Mouse (Mus musculus): ENCODE measurements at regions not wholly inside any gene's neighbourhood (a gene's known extent, or its start where the extent isn't known, plus 50 kb on each side); places are given as distances from the start of the nearest gene placed in this dataset.
"Not testable (repeated sequence)": the region's sequence is repeated elsewhere in the genome, so short reads cannot be mapped to it uniquely, and the experiment has no call there.

DNA sequence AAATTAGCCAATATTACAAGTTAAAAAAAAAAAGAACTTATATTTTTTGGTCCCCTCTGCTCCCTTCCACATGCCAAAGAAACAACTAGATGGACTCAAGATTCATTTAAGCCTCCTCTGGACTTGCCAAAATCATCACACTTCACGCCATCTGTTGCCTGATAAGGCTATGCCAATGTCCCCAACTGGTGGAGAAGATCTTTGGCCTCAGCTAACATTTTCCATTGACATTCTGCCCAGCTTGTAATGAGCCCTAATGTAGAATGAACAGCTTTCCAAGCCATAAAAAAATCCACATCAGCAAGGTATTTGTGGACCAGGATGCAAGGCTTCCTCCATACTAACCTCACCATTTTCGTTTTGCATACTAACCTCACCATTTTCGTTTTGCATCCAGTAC lies 531.2 kb downstream of the Synb start:
- Histone ChIP-seq H3K4me2 (replicated peaks; ENCODE audit: low read depth) (no peak overlapping the region), H3K36me3 (ENCODE audit: control insufficient read depth, insufficient read depth) (no peaks in the 10 kb centered on the region), H3K9me3 (ENCODE audit: control insufficient read depth) (no peaks in the 10 kb centered on the region), H3K9ac (ENCODE audit: low read depth, low read length) (no peak overlapping the region), H3K27me3 (replicated peaks; ENCODE audit: control insufficient read depth, insufficient read depth, low read length) (no peaks in the 10 kb centered on the region), H3K4me3 (ENCODE audit: low read depth, low read length) (no peak overlapping the region), H3K4me1 (replicated peaks; ENCODE audit: control insufficient read depth, insufficient read depth, low read length) (no peaks in the 10 kb centered on the region), H3K27ac (ENCODE audit: low read depth, low read length) (no peak overlapping the region)
- 75% methylated on average over 3 of the region's 3 CpGs for WGBS
- TF ChIP-seq CTCF (IDR thresholded peaks at IDR 0.05; ENCODE audit: low read depth): no peak
- no peak for ATAC-seq

DNA sequence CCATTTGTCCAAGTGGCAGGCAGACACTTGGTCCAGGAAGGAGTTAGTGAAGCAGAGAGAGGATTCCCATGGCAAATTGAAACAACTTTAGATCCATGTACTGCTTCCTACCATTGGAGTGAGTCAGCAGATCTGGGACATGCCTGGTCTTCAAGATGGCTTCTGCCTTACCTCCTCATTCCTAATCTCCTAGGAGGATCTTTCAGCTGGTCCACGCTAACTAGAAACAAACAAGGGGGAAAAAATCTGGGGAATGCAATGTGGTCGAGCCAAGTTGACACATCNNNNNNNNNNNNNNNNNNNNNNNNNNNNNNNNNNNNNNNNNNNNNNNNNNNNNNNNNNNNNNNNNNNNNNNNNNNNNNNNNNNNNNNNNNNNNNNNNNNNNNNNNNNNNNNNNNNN lies 549.4 kb downstream of the Synb start:
- no peaks in the 10 kb centered on the region for H3K36me3 ChIP-seq (ENCODE audit: control insufficient read depth, insufficient read depth)
- H3K9me3 ChIP-seq (ENCODE audit: control insufficient read depth): no peaks in the 10 kb centered on the region
- H3K4me2 ChIP-seq (replicated peaks; ENCODE audit: low read depth): no peak overlapping the region
- no peak overlapping the region for H3K4me3 ChIP-seq (ENCODE audit: low read depth, low read length)
- no peak for ATAC-seq
- no peak overlapping the region for H3K9ac ChIP-seq (ENCODE audit: low read depth, low read length)
- no peak for TF ChIP-seq CTCF (IDR thresholded peaks at IDR 0.05; ENCODE audit: low read depth)
- WGBS: 25% methylated on average over 2 of the region's 2 CpGs
- H3K27ac ChIP-seq (ENCODE audit: low read depth, low read length): no peak overlapping the region
- H3K4me1 ChIP-seq (replicated peaks; ENCODE audit: control insufficient read depth, insufficient read depth, low read length): no peaks in the 10 kb centered on the region
- no peaks in the 10 kb centered on the region for H3K27me3 ChIP-seq (replicated peaks; ENCODE audit: control insufficient read depth, insufficient read depth, low read length)

DNA sequence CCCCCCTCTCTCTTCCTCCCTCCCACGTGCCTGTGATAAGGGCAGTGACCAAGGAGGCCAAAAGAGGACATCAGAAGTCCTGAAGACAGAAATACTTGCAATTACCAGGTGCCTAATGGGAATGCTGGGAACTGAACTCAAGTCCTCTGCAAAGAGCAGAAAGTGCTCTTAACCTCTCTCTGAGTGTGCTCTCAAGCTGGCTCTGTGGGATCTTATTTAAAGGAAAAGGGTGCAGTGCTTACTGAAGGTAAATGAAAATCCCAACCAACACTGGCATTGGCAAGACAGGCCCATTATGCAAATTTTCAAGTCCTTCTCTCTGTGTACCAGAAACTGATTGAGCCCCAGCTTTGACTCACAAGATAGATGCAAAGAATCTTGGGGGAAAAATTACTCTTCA lies 555.6 kb downstream of the Synb start:
- ATAC-seq: no peak
- Histone ChIP-seq H3K36me3 (ENCODE audit: control insufficient read depth, insufficient read depth) (no peaks in the 10 kb centered on the region), H3K4me2 (replicated peaks; ENCODE audit: low read depth) (no peak overlapping the region), H3K4me1 (replicated peaks; ENCODE audit: control insufficient read depth, insufficient read depth, low read length) (no peaks in the 10 kb centered on the region), H3K9ac (ENCODE audit: low read depth, low read length) (no peak overlapping the region), H3K4me3 (ENCODE audit: low read depth, low read length) (no peak overlapping the region), H3K27ac (ENCODE audit: low read depth, low read length) (no peak overlapping the region), H3K27me3 (replicated peaks; ENCODE audit: control insufficient read depth, insufficient read depth, low read length) (no peaks in the 10 kb centered on the region), H3K9me3 (ENCODE audit: control insufficient read depth) (no peaks in the 10 kb centered on the region)
- no CpG with 5 or more reads among the region's 1 CpGs for WGBS
- TF ChIP-seq CTCF (IDR thresholded peaks at IDR 0.05; ENCODE audit: low read depth): no peak

DNA sequence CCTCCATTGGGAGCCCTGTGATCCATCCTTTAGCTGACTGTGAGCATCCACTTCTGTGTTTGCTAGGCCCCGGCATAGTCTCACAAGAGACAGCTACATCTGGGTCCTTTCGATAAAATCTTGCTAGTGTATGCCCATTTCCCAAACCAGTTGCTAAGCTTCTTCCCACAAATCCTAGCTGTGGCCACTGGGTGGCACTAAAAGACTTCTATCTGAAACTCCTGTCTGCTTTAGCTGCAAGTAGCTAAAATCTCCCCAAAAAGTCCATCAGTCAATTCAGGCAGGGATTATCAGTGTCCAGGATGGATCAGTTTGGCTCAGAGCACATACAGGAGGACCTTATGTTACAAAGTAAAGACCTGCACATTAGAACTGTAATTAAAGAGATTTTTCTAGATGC lies 558.3 kb downstream of the Synb start:
- H3K36me3 ChIP-seq (ENCODE audit: control insufficient read depth, insufficient read depth); H3K9me3 ChIP-seq (ENCODE audit: control insufficient read depth); H3K27me3 ChIP-seq (replicated peaks; ENCODE audit: control insufficient read depth, insufficient read depth, low read length); H3K4me3 ChIP-seq (ENCODE audit: low read depth, low read length); H3K4me2 ChIP-seq (replicated peaks; ENCODE audit: low read depth); H3K27ac ChIP-seq (ENCODE audit: low read depth, low read length); H3K4me1 ChIP-seq (replicated peaks; ENCODE audit: control insufficient read depth, insufficient read depth, low read length); ATAC-seq; H3K9ac ChIP-seq (ENCODE audit: low read depth, low read length): not testable (repeated sequence)
- 29% methylated on average over 2 of the region's 2 CpGs for WGBS
- TF ChIP-seq CTCF (IDR thresholded peaks at IDR 0.05; ENCODE audit: low read depth): peak; percentile 76

DNA sequence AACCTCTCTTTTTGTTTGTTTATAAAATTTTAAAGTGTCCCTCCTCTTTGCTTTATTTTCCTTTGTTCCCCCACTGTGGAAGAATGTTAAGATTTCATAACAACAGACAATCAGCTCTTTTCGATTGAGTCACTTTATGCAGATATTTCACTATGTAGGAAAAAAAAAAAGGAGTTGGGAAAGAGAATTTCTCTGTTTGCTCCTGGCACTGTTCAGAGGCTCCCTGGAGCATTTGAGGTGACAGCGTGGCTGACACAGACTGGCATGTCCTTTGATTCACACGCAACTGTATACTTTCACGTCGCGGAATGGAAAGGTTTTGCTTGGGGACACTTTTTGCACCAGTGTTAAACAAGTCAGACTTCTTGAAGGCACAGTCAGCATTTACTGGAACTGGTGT lies 572.9 kb downstream of the Synb start:
- ATAC-seq: no peak
- WGBS: 70% methylated on average over 6 of the region's 6 CpGs
- Histone ChIP-seq H3K9ac (ENCODE audit: low read depth, low read length) (no peak overlapping the region), H3K4me1 (replicated peaks; ENCODE audit: control insufficient read depth, insufficient read depth, low read length) (no peaks in the 10 kb centered on the region), H3K4me2 (replicated peaks; ENCODE audit: low read depth) (no peak overlapping the region), H3K27me3 (replicated peaks; ENCODE audit: control insufficient read depth, insufficient read depth, low read length) (no peaks in the 10 kb centered on the region), H3K9me3 (ENCODE audit: control insufficient read depth) (no peaks in the 10 kb centered on the region), H3K27ac (ENCODE audit: low read depth, low read length) (no peak overlapping the region), H3K4me3 (ENCODE audit: low read depth, low read length) (no peak overlapping the region), H3K36me3 (ENCODE audit: control insufficient read depth, insufficient read depth) (no peaks in the 10 kb centered on the region)
- no peak for TF ChIP-seq CTCF (IDR thresholded peaks at IDR 0.05; ENCODE audit: low read depth)

DNA sequence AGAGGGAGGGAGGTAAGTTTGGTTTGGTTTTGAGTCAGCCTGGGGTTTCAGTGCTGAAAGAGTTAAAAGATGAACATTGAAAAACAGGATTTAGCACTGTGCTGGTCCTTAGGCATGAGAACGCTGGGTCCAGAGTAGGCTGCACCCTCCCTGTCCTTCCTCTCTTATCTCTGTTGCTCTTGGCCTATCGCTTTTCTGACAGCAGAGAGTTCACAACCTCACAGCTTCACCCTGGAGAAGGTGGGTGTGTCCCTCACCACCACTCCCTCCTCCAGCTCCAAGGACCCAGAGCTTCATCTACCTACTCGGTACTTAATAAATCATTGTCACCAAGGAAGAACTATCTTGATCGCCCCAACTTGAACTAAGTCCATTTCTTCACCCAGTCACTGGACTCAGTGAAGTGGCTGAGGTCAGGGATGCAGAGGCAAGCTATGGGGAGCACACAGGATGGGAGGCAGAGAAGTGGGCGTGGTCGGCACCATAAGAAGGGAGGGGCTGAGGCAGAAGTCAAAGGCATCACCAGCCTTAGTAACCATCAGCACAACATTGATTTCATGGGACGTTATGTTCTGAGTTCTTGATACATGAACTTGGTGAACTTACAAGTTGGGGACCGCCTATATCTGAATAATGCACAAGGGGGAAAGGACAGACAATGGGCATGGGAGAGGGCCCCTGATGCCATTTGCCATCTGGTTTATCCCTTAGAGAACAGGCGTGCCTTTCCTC lies 574.5 kb downstream of the Synb start:
- 65% methylated on average over 9 of the region's 9 CpGs for WGBS
- Histone ChIP-seq H3K4me3 (ENCODE audit: low read depth, low read length) (no peak overlapping the region), H3K4me1 (replicated peaks; ENCODE audit: control insufficient read depth, insufficient read depth, low read length) (no peaks in the 10 kb centered on the region), H3K9ac (ENCODE audit: low read depth, low read length) (no peak overlapping the region), H3K9me3 (ENCODE audit: control insufficient read depth) (no peaks in the 10 kb centered on the region), H3K27me3 (replicated peaks; ENCODE audit: control insufficient read depth, insufficient read depth, low read length) (no peaks in the 10 kb centered on the region), H3K27ac (ENCODE audit: low read depth, low read length) (no peak overlapping the region), H3K4me2 (replicated peaks; ENCODE audit: low read depth) (no peak overlapping the region), H3K36me3 (ENCODE audit: control insufficient read depth, insufficient read depth) (no peaks in the 10 kb centered on the region)
- ATAC-seq: no peak
- TF ChIP-seq CTCF (IDR thresholded peaks at IDR 0.05; ENCODE audit: low read depth): no peak

DNA sequence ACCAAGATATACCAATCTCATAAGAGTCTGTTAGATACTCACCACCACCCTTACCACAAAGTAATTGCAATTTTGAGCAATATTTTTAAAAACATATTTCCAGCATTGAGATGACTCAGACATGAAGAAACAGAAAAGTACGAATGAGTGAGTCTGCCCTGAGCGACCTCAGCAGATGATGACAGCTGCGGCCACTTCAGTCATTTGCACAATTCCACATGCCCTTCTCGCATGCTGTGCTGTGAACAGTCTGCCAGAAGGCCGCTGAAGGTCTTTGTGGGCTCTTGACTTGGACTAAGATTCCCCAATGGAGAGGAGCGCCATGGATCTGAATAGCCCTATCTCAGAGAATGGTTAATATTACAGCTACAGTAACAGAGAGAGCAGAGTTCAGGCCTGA lies 575.3 kb downstream of the Synb start:
- H3K4me2 ChIP-seq (replicated peaks; ENCODE audit: low read depth): no peak overlapping the region
- no peaks in the 10 kb centered on the region for H3K27me3 ChIP-seq (replicated peaks; ENCODE audit: control insufficient read depth, insufficient read depth, low read length)
- H3K9ac ChIP-seq (ENCODE audit: low read depth, low read length): no peak overlapping the region
- no peak for TF ChIP-seq CTCF (IDR thresholded peaks at IDR 0.05; ENCODE audit: low read depth)
- ATAC-seq: no peak
- H3K9me3 ChIP-seq (ENCODE audit: control insufficient read depth): no peaks in the 10 kb centered on the region
- no peak overlapping the region for H3K27ac ChIP-seq (ENCODE audit: low read depth, low read length)
- no peaks in the 10 kb centered on the region for H3K36me3 ChIP-seq (ENCODE audit: control insufficient read depth, insufficient read depth)
- H3K4me3 ChIP-seq (ENCODE audit: low read depth, low read length): no peak overlapping the region
- H3K4me1 ChIP-seq (replicated peaks; ENCODE audit: control insufficient read depth, insufficient read depth, low read length): no peaks in the 10 kb centered on the region
- WGBS: 84% methylated on average over 6 of the region's 6 CpGs

Measured in intestine, postnatal 0 days (tissue).